Mouse (Mus musculus): ENCODE data around the gene Olfr550.
"Not testable (repeated sequence)": the region's sequence is repeated elsewhere in the genome, so short reads cannot be mapped to it uniquely, and the experiment has no call there.

Olfr550 gene

GRCm38 (mm10) chr7:102571142-102571541 lies at the start of gene Olfr550:
Gene Olfr550 (plus strand): TSS chr7:102571442.
- no peak for DNase-seq (ENCODE audit: low spot score)

GRCm38 (mm10) chr7:102529052-102529451 lies 42.2 kb upstream of the Olfr550 start:
- no peak for DNase-seq (ENCODE audit: low spot score)

- DNase-seq (ENCODE audit: low spot score): no peak
These were observed 36.8 kb upstream of the Olfr550 start, which contains the start of gene Olfr547 for GRCm38 (mm10) chr7:102534449-102534848. Gene Olfr547 (plus strand): TSS chr7:102534749.

- DNase-seq (ENCODE audit: low spot score): no peak
These were observed 30.6 kb upstream of the Olfr550 start, which contains the start of gene Olfr548-ps1 for GRCm38 (mm10) chr7:102540596-102540995. Gene Olfr548-ps1 (plus strand): TSS chr7:102540896.

- DNase-seq (ENCODE audit: low spot score): no peak
These were observed 30.0 kb upstream of the Olfr550 start for GRCm38 (mm10) chr7:102541251-102541650.

GRCm38 (mm10) chr7:102549570-102549969 lies 21.7 kb upstream of the Olfr550 start, which contains the start of gene Olfr549:
Gene Olfr549 (plus strand): TSS chr7:102549870.
- DNase-seq (ENCODE audit: low spot score): no peak

GRCm38 (mm10) chr7:102553279-102553678 lies 18.0 kb upstream of the Olfr550 start:
- no peak for DNase-seq (ENCODE audit: low spot score)

GRCm38 (mm10) chr7:102564999-102565997 lies 5.9 kb upstream of the Olfr550 start, which contains the start of gene Trim21:
Gene Trim21 (minus strand): TSS chr7:102565486.
- DNase-seq (ENCODE audit: low spot score): peak; percentile 85

- no peak for DNase-seq (ENCODE audit: low spot score)
These were observed 5.0 kb upstream of the Olfr550 start for GRCm38 (mm10) chr7:102566219-102566618.

GRCm38 (mm10) chr7:102573174-102573830 lies 2.1 kb downstream of the Olfr550 start:
- peak; percentile 56 for DNase-seq (ENCODE audit: low spot score)

- DNase-seq (ENCODE audit: low spot score): no peak
These were observed 4.8 kb downstream of the Olfr550 start for GRCm38 (mm10) chr7:102575998-102576397.

- no peak for DNase-seq (ENCODE audit: low spot score)
These were observed 20.5 kb downstream of the Olfr550 start, which contains the start of gene Olfr551 for GRCm38 (mm10) chr7:102591786-102592185. Gene Olfr551 (minus strand): TSS chr7:102591886.

GRCm38 (mm10) chr7:102597378-102598031 lies 26.3 kb downstream of the Olfr550 start, which contains the start of gene Olfr552:
Gene Olfr552 (plus strand): TSS chr7:102597770.
- DNase-seq (ENCODE audit: low spot score): no peak

GRCm38 (mm10) chr7:102618118-102618517 lies 46.9 kb downstream of the Olfr550 start, which contains the start of gene Olfr553:
Gene Olfr553 (minus strand): TSS chr7:102618218.
- DNase-seq (ENCODE audit: low spot score): no peak

- DNase-seq (ENCODE audit: low spot score): peak; percentile 1
These were observed 48.4 kb downstream of the Olfr550 start for GRCm38 (mm10) chr7:102619608-102620007.

- not testable (repeated sequence) for DNase-seq (ENCODE audit: low spot score)
These were observed 49.1 kb downstream of the Olfr550 start for GRCm38 (mm10) chr7:102620368-102620767.
